Mouse (Mus musculus) stomach, embryonic 15.5 days (tissue): ENCODE data around the gene Gas2l3. TPM values are rescaled to one million over a fixed set of nuclear protein-coding genes. Genes with fewer than 3 reads are reported as not detected.
A peak's percentile ranks its signal among the peaks of the same experiment; 100 is the strongest.

Experiments
- ATAC-seq: fragments of 200-750 bp; cut with Nextera tagmentation; 2 replicates; pipeline ENCODE4 v1.8.0; 2017; ENCODE audit warnings: low read depth, moderate number of reproducible peaks, moderate TSS enrichment; ENCODE audit not compliant: insufficient read depth, low FRiP score
- H3K27ac ChIP-seq: fragments of 300-500 bp; sonication (generic); 2 replicates; pipeline ENCODE4 v1.5.1; 2015; ENCODE audit warnings: mild to moderate bottlenecking, inconsistent platforms
- H3K27me3 ChIP-seq: fragments of 300-500 bp; sonication (generic); replicated peaks from 2 replicates; pipeline ENCODE4 v1.6.1; 2015; ENCODE audit warnings: inconsistent platforms
- H3K36me3 ChIP-seq: fragments of 300-500 bp; sonication (generic); 2 replicates; pipeline ENCODE4 v1.6.1; 2015; ENCODE audit warnings: inconsistent platforms
- H3K4me1 ChIP-seq: fragments of 300-500 bp; sonication (generic); 2 replicates; pipeline ENCODE4 v1.6.1; 2015; ENCODE audit warnings: inconsistent platforms
- H3K4me2 ChIP-seq: fragments of 300-500 bp; sonication (generic); 2 replicates; pipeline ENCODE4 v1.6.1; 2015; ENCODE audit warnings: mild to moderate bottlenecking, inconsistent platforms
- H3K4me3 ChIP-seq: fragments of 300-500 bp; sonication (generic); replicated peaks from 2 replicates; pipeline ENCODE4 v1.5.1; 2015; ENCODE audit warnings: inconsistent platforms
- H3K9ac ChIP-seq: fragments of 300-500 bp; sonication (generic); 2 replicates; pipeline ENCODE4 v1.6.1; 2015; ENCODE audit warnings: inconsistent platforms
- H3K9me3 ChIP-seq: fragments of 300-500 bp; sonication (generic); 2 replicates; pipeline ENCODE4 v1.6.1; 2016; ENCODE audit warnings: inconsistent platforms
- WGBS: fragments of 180-500 bp; shearing (Covaris S2); methylation state at CpG from one replicate; pipeline ENCODE4 v1.1.7; 2015; 5-methylcytosine and 5-hydroxymethylcytosine counted together
- polyA plus RNA-seq: library from polyadenylated mRNA; unstranded; fragments of >200 nt; fragmentation: Nextera tagmentation; extraction: Ambion mirVana; gene quantifications from 2 replicates; pipeline ENCODE4 v1.2.1, GENCODE M21; 2015

Gene Gas2l3
- polyA plus RNA-seq, 1 experiment from 2014 or later: 15.6 TPM

GRCm38 (mm10) chr10:89423164-89423778 lies 20.5 kb downstream of the Gas2l3 start:
- 89% methylated on average over 9 of the region's 9 CpGs for WGBS
- Histone ChIP-seq H3K36me3 (0 out of 2 replicates have a peak, but pooled peaks cover 21% of the 10 kb centered on the region), H3K27ac (no peak overlapping the region), H3K4me3 (no peak overlapping the region), H3K4me1 (no peaks in the 10 kb centered on the region), H3K9ac (no peak overlapping the region), H3K4me2 (no peak overlapping the region), H3K9me3 (no peaks in the 10 kb centered on the region), H3K27me3 (no peaks in the 10 kb centered on the region)
- ATAC-seq: no peak

- 0 out of 2 replicates have a peak, but pooled peaks cover 25% of the 10 kb centered on the region for H3K36me3 ChIP-seq
- H3K4me2 ChIP-seq: no peak overlapping the region
- no peaks in the 10 kb centered on the region for H3K27me3 ChIP-seq
- H3K4me1 ChIP-seq: no peaks in the 10 kb centered on the region
- ATAC-seq: peak; percentile 53; the same call in 1 of the 2 replicates
- 87% methylated on average over 8 of the region's 8 CpGs for WGBS
- no peak overlapping the region for H3K27ac ChIP-seq
- H3K4me3 ChIP-seq: no peak overlapping the region
- H3K9me3 ChIP-seq: no peaks in the 10 kb centered on the region
- no peak overlapping the region for H3K9ac ChIP-seq
Measured at GRCm38 (mm10) chr10:89422504-89423158, 21.1 kb downstream of the Gas2l3 start.

GRCm38 (mm10) chr10:89417966-89418365 lies 25.8 kb downstream of the Gas2l3 start:
- H3K36me3 ChIP-seq: peaks cover 29% of the 10 kb centered on the region; the same call in 1 of the 2 replicates
- no peak overlapping the region for H3K4me3 ChIP-seq
- ATAC-seq: no peak
- 94% methylated on average over 2 of the region's 2 CpGs for WGBS
- no peaks in the 10 kb centered on the region for H3K9me3 ChIP-seq
- H3K4me2 ChIP-seq: no peak overlapping the region
- no peaks in the 10 kb centered on the region for H3K27me3 ChIP-seq
- no peak overlapping the region for H3K9ac ChIP-seq
- no peaks in the 10 kb centered on the region for H3K4me1 ChIP-seq
- no peak overlapping the region for H3K27ac ChIP-seq

- peaks cover 31% of the 10 kb centered on the region; the same call in 1 of the 2 replicates for H3K36me3 ChIP-seq
- no peak overlapping the region for H3K4me2 ChIP-seq
- H3K4me3 ChIP-seq: no peak overlapping the region
- no peak overlapping the region for H3K9ac ChIP-seq
- H3K9me3 ChIP-seq: no peaks in the 10 kb centered on the region
- WGBS: 77% methylated on average over 3 of the region's 3 CpGs
- no peaks in the 10 kb centered on the region for H3K4me1 ChIP-seq
- no peak for ATAC-seq
- no peaks in the 10 kb centered on the region for H3K27me3 ChIP-seq
- H3K27ac ChIP-seq: no peak overlapping the region
Measured at GRCm38 (mm10) chr10:89415478-89415877, 28.3 kb downstream of the Gas2l3 start.

- Histone ChIP-seq H3K9me3 (no peaks in the 10 kb centered on the region), H3K36me3 (0 out of 2 replicates have a peak, but pooled peaks cover under 1% of the 10 kb centered on the region), H3K27me3 (no peaks in the 10 kb centered on the region), H3K9ac (no peak overlapping the region), H3K4me2 (no peak overlapping the region), H3K4me1 (no peaks in the 10 kb centered on the region), H3K4me3 (no peak overlapping the region), H3K27ac (no peak overlapping the region)
- WGBS: 51% methylated on average over 1 of the region's 1 CpGs
- ATAC-seq: no peak
Measured at GRCm38 (mm10) chr10:89407551-89407950, 36.2 kb downstream of the Gas2l3 start.

- Histone ChIP-seq H3K9me3 (no peaks in the 10 kb centered on the region), H3K36me3 (no peaks in the 10 kb centered on the region), H3K27me3 (no peaks in the 10 kb centered on the region), H3K9ac (no peak overlapping the region), H3K27ac (no peak overlapping the region), H3K4me3 (no peak overlapping the region), H3K4me1 (no peaks in the 10 kb centered on the region), H3K4me2 (no peak overlapping the region)
- 74% methylated on average over 5 of the region's 6 CpGs for WGBS
- no peak for ATAC-seq
Measured at GRCm38 (mm10) chr10:89406733-89407484, 36.9 kb downstream of the Gas2l3 start.

- Histone ChIP-seq H3K9ac (no peak overlapping the region), H3K27me3 (no peaks in the 10 kb centered on the region), H3K27ac (no peak overlapping the region), H3K4me2 (no peak overlapping the region), H3K36me3 (no peaks in the 10 kb centered on the region), H3K4me3 (no peak overlapping the region), H3K4me1 (no peaks in the 10 kb centered on the region), H3K9me3 (no peaks in the 10 kb centered on the region)
- ATAC-seq: no peak
- 68% methylated on average over 4 of the region's 4 CpGs for WGBS
Measured at GRCm38 (mm10) chr10:89404936-89405335, 38.8 kb downstream of the Gas2l3 start.

GRCm38 (mm10) chr10:89400674-89401336 lies 43.0 kb downstream of the Gas2l3 start:
- 81% methylated on average over 19 of the region's 19 CpGs for WGBS
- no peaks in the 10 kb centered on the region for H3K4me1 ChIP-seq
- H3K27ac ChIP-seq: no peak overlapping the region
- no peak overlapping the region for H3K4me3 ChIP-seq
- no peaks in the 10 kb centered on the region for H3K36me3 ChIP-seq
- no peaks in the 10 kb centered on the region for H3K9me3 ChIP-seq
- no peak overlapping the region for H3K9ac ChIP-seq
- no peaks in the 10 kb centered on the region for H3K27me3 ChIP-seq
- H3K4me2 ChIP-seq: no peak overlapping the region
- ATAC-seq: no peak

- Histone ChIP-seq H3K27me3 (no peaks in the 10 kb centered on the region), H3K4me1 (no peaks in the 10 kb centered on the region), H3K27ac (no peak overlapping the region), H3K4me3 (no peak overlapping the region), H3K4me2 (no peak overlapping the region), H3K9ac (no peak overlapping the region), H3K36me3 (no peaks in the 10 kb centered on the region), H3K9me3 (no peaks in the 10 kb centered on the region)
- no peak for ATAC-seq
- WGBS: 6% methylated on average over 7 of the region's 7 CpGs
Measured at GRCm38 (mm10) chr10:89395823-89396222, 47.9 kb downstream of the Gas2l3 start.

- Histone ChIP-seq H3K27me3 (no peaks in the 10 kb centered on the region), H3K9me3 (no peaks in the 10 kb centered on the region), H3K36me3 (no peaks in the 10 kb centered on the region), H3K4me2 (no peak overlapping the region), H3K9ac (no peak overlapping the region), H3K27ac (no peak overlapping the region), H3K4me3 (no peak overlapping the region), H3K4me1 (no peaks in the 10 kb centered on the region)
- ATAC-seq: no peak
- 35% methylated on average over 7 of the region's 7 CpGs for WGBS
Measured at GRCm38 (mm10) chr10:89395321-89395720, 48.4 kb downstream of the Gas2l3 start.

- no peak overlapping the region for H3K27ac ChIP-seq
- H3K9me3 ChIP-seq: no peaks in the 10 kb centered on the region
- no peak overlapping the region for H3K4me3 ChIP-seq
- H3K4me2 ChIP-seq: no peak overlapping the region
- no peak for ATAC-seq
- no peaks in the 10 kb centered on the region for H3K4me1 ChIP-seq
- H3K9ac ChIP-seq: no peak overlapping the region
- H3K36me3 ChIP-seq: no peaks in the 10 kb centered on the region
- WGBS: 42% methylated on average over 4 of the region's 4 CpGs
- H3K27me3 ChIP-seq: no peaks in the 10 kb centered on the region
Measured at GRCm38 (mm10) chr10:89392687-89393086, 51.1 kb downstream of the Gas2l3 start.
